Mouse (Mus musculus) kidney, postnatal 36 days (tissue): ENCODE measurements at regions not wholly inside any gene's neighbourhood (a gene's known extent, or its start where the extent isn't known, plus 50 kb on each side); places are given as distances from the start of the nearest gene placed in this dataset.
A peak's percentile ranks its signal among the peaks of the same experiment; 100 is the strongest.

Experiments used
- DNase-seq, 2 experiments: peaks; one replicate each; pipeline ENCODE4 v3.0.0; 2021 to 2022; ENCODE audit warnings: mixed read lengths in 2 of 2

GRCm38 (mm10) chr5:83091483-83091882 lies 263.5 kb downstream of the Tecrl start:
- no peak for DNase-seq

DNA sequence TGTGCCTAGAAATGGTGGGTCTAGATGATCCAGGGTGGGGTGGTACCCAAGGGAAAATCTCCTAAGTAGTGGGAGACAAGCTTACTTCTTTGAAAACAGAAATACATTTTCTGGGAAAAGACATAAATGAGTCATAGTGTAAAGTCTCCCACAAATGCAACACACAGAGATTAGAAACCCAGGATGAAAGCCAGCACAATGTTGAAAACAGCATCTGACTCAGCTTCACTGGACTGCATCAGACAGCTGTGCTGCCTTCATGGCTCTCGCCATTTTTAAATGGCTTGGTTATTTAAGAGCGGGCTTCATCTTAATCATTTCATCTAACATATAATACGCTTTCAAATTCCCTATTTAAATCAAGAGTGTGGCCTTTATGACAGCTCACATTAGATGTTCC lies 300.2 kb downstream of the Tecrl start:
- no peak for DNase-seq

GRCm38 (mm10) chr5:83047214-83047613 lies 307.8 kb downstream of the Tecrl start:
- DNase-seq, result no peak

DNA sequence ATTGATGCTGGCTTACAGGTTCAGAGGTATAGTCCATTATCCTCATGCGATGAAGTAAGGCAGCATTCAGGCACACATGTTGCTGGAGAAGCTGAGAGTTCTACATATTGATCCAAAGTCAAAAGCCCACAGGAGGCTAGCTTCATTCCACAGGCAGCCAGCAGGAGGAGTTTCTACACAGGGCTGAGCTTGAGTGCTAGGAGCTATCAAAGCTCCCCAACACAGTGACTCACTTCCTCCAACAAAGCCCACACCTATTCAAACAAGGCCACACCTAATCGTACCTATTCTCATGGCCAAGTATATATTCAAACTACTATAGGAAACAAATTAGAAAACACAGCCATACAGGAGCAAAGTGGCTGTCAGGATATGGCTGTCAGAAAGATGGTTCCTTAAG lies 325.3 kb downstream of the Tecrl start:
- DNase-seq, result peak in 1 of 2 experiments; percentile 2

- no peak for DNase-seq
These were observed 349.0 kb downstream of the Tecrl start for GRCm38 (mm10) chr5:83006038-83006437.

DNA sequence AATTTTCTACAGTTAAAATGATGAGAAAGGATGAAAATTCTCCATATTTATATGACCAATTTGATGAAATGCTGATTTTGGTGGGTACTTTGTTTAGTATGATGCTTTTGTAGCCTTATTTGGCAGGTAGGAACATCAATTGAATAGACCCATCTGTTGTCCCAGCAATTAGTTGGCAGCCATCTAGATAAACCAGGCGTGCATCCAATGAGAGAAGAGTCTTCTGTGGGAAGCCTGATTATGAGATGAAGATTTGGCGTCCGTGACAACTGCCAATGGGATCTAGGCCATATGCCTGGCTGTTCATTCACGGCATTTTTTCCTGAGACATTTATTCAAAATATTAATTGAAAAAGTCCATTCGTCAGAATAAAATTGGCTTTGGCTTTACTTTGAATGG lies 365.9 kb downstream of the Tecrl start:
- no peak for DNase-seq

DNA sequence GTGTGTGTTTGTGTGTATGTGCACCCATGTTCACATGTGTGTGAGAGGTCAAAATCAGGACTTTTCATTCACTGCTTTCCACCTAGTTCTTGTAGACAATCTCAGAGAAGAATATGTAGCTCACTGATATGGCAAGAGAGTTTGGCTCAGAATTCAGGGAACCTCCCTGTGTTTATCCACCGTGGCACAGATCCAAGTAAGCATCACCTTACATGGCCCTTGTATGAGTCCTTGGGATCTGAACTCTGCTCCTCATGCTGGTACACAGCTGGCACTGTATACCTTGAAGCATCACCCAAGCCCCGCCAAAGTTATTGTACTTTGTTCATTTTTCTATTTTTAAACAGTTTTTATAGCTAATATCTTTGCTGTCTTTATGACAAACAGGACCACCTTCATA lies 385.7 kb downstream of the Tecrl start:
- no peak for DNase-seq

- no peak for DNase-seq
These were observed 388.2 kb downstream of the Tecrl start for GRCm38 (mm10) chr5:82966824-82967223.

DNA sequence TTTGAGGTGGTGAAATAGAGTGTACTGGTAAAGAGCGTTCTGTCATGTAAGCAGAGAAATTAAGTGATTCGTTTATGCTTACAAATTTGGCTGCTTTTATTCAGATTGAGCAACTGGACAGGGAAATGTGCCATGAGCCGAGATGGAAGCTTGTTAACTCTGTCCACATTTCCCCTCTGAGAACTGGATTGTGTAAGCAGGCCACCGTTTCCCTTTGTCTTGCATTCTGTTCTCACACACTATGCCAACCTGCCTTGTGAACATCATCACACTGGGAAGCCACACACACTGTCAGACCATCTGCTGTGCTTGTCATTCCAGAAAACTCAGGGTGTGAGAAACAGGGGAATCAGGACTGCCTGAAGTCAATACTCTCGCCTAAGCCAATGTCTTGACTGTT lies 388.8 kb downstream of the Tecrl start:
- no peak for DNase-seq

GRCm38 (mm10) chr5:82964513-82964912 lies 390.5 kb downstream of the Tecrl start:
- DNase-seq, result no peak

DNA sequence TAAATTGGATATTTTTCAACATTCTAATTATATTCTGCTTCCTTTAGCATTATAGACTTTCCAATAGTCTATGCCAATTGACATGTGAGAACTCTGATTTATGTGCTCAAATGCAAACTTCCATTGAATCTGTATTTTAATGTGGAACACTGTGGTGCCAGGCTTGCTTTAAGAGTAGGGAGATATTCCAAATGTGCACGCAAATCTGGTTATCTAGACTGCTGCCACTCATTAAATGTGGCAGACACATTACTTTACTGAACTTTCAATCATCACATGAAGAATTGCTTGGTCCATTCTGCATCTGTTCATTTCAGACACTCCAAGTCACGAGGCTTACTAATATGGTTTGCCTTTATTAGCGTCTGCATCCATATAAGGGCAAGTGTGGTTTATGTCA lies 399.0 kb downstream of the Tecrl start:
- DNase-seq, result no peak

GRCm38 (mm10) chr5:82947060-82947459 lies 407.9 kb downstream of the Tecrl start:
- no peak for DNase-seq

DNA sequence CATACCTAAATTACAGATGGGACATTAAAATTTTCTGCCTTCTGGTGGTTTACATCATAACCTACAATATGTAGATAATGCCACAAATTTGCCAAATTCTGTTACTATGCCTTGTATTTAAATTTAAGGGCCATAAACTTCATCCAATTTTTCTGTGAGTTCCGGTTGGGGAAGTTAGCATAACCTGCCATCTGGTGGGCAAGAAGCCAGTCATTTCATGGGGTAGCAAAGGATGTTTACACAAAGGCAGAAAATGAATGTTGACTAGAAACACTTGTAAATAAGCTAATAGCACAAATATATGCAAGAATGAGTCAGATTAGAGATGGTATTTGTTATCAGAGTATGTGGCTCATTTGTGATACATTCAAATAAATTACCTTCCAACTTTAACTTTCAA lies 415.2 kb downstream of the Tecrl start:
- no peak for DNase-seq

DNA sequence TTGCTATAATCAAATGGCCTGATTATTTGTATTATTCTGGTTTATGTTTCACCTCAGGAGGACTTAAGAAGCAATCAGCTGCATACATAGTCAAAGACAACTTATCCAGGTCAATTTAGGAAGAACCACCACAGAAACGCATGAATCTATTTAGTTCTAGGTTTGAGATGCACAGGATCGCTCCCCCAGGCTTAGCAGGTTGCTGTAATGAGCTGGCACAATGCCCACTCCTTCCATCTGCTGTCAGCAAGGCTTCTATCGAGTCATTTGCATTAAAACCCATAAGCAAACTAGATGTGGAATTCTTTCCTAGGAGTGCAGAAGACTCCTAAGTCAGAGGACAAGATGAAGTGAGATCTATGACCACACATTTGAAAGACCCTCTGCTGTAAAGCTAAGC lies 455.6 kb downstream of the Tecrl start:
- DNase-seq, result no peak

GRCm38 (mm10) chr5:82898912-82899311 lies 456.1 kb downstream of the Tecrl start:
- no peak for DNase-seq

DNA sequence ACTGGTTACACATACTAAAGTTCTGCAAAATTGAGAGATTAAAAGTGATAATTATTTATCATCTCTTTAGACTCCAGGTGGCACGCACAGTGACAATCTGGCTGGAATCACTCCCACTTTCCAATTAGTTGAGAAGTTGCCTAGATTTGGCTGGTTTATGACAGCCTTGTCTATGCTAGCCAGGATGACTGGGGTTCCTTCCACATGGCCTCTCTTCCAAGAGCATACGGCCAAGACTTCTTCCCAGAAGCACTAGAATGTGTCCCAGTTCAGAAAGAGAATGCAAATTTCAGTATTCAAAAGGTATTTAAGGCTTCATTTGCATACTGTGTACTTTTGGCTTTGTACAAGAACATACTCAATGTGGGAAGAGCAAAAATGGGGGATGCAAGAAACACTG lies 456.6 kb downstream of the Tecrl start:
- no peak for DNase-seq

GRCm38 (mm10) chr5:82869264-82869663 lies 485.7 kb downstream of the Tecrl start:
- DNase-seq, result no peak

DNA sequence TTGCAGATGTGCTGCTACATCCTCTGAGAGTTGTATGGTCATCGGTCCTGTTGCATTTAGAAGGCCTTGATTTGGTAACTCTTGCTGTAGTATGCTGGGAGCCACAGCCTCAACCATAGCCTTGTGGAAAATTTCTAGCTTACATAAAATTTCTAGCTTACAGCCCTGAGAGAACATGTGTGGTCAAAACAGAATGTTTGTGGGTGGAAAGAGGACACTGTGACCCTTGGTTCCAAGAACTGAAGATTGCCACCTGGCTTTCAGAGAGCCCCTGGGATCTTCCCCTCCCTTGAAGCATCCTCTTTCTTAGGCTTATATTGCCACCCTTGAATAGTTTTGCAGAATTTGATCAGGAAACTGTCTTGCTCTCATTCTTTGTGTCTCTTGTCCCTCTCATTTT lies 490.6 kb downstream of the Tecrl start:
- DNase-seq, result no peak

- no peak for DNase-seq
These were observed 529.7 kb downstream of the Tecrl start for GRCm38 (mm10) chr5:82825327-82825726.

DNA sequence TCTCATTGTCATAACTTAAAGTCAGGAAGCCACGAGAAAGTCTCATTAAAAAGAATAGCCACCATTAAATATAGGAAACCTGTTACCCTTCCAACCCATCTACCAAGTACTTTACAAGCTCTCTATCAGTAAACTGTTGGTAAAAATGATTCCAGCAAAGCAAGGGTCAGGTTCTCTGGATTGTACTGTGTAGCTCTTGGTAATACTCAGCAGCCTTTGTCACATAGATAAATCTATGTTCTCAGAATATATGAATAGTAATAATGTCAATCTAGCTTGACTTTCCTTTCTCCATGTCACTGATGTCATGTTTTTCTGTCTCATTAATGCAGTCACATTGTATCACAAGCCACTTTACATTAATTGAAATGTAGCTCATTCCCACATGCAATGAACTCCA lies 561.8 kb downstream of the Tecrl start:
- no peak for DNase-seq
